Mouse (Mus musculus) brain, embryonic 14.5 days (tissue): ENCODE data around the gene Prdm9. TPM values are rescaled to one million over a fixed set of nuclear protein-coding genes. Genes with fewer than 3 reads are reported as not detected.

Experiments used
- DNase-seq: peaks from one replicate; pipeline ENCODE4 v3.0.0-alpha.2; 2011; ENCODE audit warnings: low read depth
- CTCF ChIP-seq: fragments of 200-500 bp; IDR thresholded peaks from 2 replicates; pipeline ENCODE4 v1.5.1; 2012; ENCODE audit warnings: inconsistent platforms, mild to moderate bottlenecking, moderate library complexity, borderline replicate concordance; ENCODE audit not compliant: insufficient read depth, insufficient read length; ENCODE audit errors: extremely low read depth
- POLR2A ChIP-seq: fragments of 200-500 bp; IDR thresholded peaks from 2 replicates; pipeline ENCODE4 v1.6.1; 2012; ENCODE audit warnings: mild to moderate bottlenecking, inconsistent platforms, borderline replicate concordance; ENCODE audit not compliant: poor library complexity, insufficient read depth, insufficient read length, severe bottlenecking; ENCODE audit errors: extremely low read depth
- polyA plus RNA-seq: library from polyadenylated mRNA; depleted of rRNA; stranded (reverse); fragments of >200 nt; gene quantifications from 2 replicates; pipeline ENCODE4 v1.2.3, GENCODE M21; 2012; rRNA removed

Gene Prdm9
- polyA plus RNA-seq, 1 experiment = 3.3 TPM

- TF ChIP-seq CTCF (peak; percentile 39; the same call in 1 of the 2 replicates), POLR2A (peak; percentile 53; the same call in 1 of the 2 replicates)
- peak; percentile 97 for DNase-seq
These were observed 37.0 kb downstream of the Prdm9 start, which contains the start of gene Pdcd2 for GRCm38 (mm10) chr17:15526986-15527810. Gene Pdcd2, minus strand, starts transcription at chr17:15527301.

- peak; percentile 19 for DNase-seq
- TF ChIP-seq CTCF (no peak), POLR2A (no peak)
These were observed 37.9 kb downstream of the Prdm9 start for GRCm38 (mm10) chr17:15526304-15526703.

- no peak for DNase-seq
- TF ChIP-seq CTCF (no peak), POLR2A (no peak)
These were observed 45.4 kb downstream of the Prdm9 start for GRCm38 (mm10) chr17:15518766-15519165.

DNA sequence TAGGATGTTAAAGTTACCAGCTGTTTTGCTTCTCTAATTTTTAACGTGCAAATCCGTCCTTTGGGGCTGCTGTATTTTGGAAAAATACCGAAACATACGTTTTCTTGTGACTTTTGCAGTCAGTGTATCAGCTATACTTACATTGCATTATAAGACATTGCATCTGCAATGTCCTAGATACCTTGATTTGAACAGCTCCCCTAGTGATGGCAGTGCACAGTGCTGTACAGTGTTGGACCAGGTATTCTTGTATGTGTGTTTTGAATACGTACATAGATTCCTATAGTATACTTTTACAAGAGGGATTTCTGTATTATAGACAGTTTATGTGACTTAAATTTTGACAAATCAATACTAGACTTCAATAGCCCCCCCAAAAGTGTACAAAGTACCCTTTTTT, 46.0 kb downstream of the Prdm9 start:
- TF ChIP-seq CTCF = no peak
- TF ChIP-seq POLR2A = no peak

DNA sequence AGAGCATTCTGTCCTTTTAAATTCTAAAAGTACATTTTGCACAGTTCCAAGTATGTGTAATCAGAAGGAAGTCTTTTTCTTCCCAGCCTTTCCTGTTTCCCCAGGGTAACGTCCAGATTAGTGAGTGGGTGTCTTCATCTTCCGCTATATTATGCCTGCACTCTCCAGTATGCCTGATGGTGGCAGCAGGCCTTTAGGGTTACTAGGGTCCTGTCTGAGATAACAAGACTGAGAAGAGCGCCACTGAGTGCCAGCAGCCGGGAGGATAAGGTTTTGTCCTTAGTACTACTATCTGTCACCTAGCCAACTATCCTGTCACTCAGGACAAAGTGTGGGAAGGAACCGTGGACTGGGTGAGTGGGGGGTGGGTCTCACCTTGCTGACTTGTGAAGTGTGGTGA, 46.4 kb downstream of the Prdm9 start:
- no peak for TF ChIP-seq CTCF
- no peak for TF ChIP-seq POLR2A
- no peak for DNase-seq

More for the DNA sequence above, 46.0 kb downstream of the Prdm9 start:
- no peak for DNase-seq

DNA sequence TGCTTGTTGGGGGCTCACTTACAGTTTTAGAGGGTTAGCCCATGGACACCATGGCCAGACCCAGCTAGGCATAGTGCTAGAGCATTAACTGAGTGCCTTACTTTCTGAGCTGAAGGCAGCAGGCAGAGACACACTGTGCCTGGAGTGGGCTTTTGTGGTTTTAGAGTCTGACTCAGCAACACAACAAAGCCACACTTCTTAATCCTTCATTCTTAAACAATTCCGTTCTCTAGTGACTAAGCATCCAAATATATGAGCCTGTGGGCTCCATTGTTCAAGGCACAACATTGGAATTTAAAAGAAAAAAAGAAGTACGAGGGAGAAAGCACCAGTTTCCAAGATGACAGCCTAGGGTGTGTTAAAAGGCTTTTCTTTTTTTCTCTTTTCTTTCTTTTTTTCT, 53.5 kb downstream of the Prdm9 start:
- DNase-seq = no peak
- no peak for TF ChIP-seq POLR2A
- TF ChIP-seq CTCF = no peak

DNA sequence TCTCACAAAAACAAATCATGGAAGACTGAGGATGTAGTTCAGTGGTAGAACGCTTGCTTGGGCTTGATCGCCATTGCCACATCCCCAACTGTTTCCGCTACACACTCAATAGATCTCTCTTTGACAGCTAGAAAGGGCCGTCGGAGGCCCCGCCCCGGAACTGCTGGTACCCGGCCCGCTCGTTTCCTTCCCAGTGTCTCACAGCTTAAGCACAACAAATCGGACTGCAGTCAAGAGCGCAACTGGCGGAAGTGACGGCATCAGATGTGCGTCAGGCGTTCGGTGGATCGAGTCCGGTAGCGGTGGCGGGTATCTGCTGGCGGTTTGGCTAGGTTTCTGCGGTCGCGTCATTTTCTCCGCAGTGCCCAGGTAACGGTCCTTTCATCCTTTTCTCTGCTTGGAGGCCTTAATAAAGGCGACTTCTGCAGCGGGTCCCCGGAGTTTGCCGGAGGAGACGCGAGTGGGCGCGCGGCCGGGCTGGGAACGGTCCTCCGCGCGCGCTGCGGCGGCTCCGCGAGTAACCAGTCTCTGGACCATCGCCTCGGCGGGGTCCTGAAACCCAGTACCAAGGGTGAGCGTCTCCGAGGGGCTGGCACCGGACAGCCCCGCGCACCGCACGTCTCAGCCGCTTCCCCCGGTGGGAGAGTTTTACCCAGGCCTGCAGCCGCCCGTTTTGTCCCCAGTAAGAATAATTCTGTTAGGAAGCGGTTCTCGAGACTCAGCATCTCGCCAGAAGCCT, 64.3 kb downstream of the Prdm9 start, which contains the start of the genes Psmb1 and Tbp:
Psmb1 (minus strand) TSS at position 96 of the 739 bp plus-strand sequence.
Tbp (plus strand) TSS at position 233 of the 739 bp plus-strand sequence.
- peak; percentile 99 for DNase-seq
- TF ChIP-seq CTCF (no peak), POLR2A (peak; percentile 33; the same call in 1 of the 2 replicates)

- no peak for TF ChIP-seq POLR2A
- no peak for TF ChIP-seq CTCF
- DNase-seq = no peak
These were observed 65.4 kb downstream of the Prdm9 start for GRCm38 (mm10) chr17:15498753-15499113.

DNA sequence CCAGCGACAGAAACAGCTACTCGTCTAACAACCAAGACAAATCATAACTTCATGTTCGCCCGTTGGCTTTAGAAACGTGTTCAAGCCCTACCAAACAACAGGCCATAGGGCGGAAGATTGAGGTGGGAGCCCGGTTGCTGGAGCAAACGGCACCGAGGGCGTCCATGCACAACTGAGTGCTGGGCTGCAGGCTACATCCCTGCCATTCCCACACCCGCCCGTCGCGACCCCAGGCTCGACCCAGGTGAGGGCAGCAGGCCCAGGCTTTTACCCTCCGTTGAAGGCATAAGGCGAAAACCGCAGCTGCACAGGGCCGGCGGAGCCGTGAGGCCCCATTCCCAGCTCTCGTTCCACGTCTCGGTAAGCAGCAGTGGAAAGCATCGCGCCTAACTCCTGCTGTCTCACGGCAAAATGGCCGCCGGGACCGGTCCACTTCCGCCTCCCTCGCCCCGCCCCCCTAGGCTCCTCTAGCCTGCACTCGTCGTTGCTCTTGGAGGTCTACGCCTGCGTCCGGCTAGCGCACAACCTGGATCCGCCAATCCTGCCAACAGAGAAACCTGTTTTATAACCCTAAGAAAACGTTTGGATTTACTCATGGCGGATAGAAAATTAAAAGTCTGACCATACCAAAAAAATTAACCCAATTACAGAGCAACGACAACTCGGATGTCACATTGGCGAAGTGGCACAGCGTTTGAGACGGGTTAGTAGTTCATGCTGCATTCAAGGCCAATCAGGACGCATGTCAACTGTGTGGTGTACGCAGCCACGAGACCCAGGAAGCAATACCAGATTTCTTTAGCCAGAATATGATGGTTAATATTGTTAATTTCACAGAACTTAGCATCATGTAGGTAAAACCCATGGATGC, 66.0 kb downstream of the Prdm9 start:
- DNase-seq = peak; percentile 97
- TF ChIP-seq POLR2A (peak; percentile 64; the same call in 1 of the 2 replicates), CTCF (no peak)

Other genes with a start within 250 kb of the Prdm9 start
- 48.4 and 74.1 TPM in 2 replicates for gene Dll1, start 187.5 kb downstream of the Prdm9 start, polyA plus RNA-seq
- gene Fam120b, start 168.2 kb downstream of the Prdm9 start, polyA plus RNA-seq = 23.8 and 29.5 TPM in 2 replicates
- gene Psmb1, start 64.6 kb downstream of the Prdm9 start, polyA plus RNA-seq = 162 and 194 TPM in 2 replicates
- gene Tbp, start 64.5 kb downstream of the Prdm9 start, polyA plus RNA-seq = 83.0 and 101 TPM in 2 replicates
- gene Pdcd2, start 37.1 kb downstream of the Prdm9 start, polyA plus RNA-seq = 35.0 and 43.8 TPM in 2 replicates
- gene Chd1, start 140.6 kb upstream of the Prdm9 start, polyA plus RNA-seq = 6.5 and 10.4 TPM in 2 replicates